Mouse (Mus musculus) hindbrain, embryonic 10.5 days (tissue): ENCODE measurements at regions not wholly inside any gene's neighbourhood (a gene's known extent, or its start where the extent isn't known, plus 50 kb on each side); places are given as distances from the start of the nearest gene placed in this dataset.
"Not testable (repeated sequence)": the region's sequence is repeated elsewhere in the genome, so short reads cannot be mapped to it uniquely, and the experiment has no call there.

Source experiments
- DNase-seq: peaks from one replicate; pipeline ENCODE4 v3.0.0-alpha.2; 2017; ENCODE audit warnings: low spot score
- H3K27ac ChIP-seq: fragments of 300-500 bp; sonication (generic); 2 replicates; pipeline ENCODE4 v1.5.1; 2016; ENCODE audit warnings: mild to moderate bottlenecking, moderate library complexity
- H3K27me3 ChIP-seq: fragments of 300-500 bp; sonication (generic); 2 replicates; pipeline ENCODE4 v1.6.1; 2016; ENCODE audit warnings: mild to moderate bottlenecking; ENCODE audit not compliant: poor library complexity, insufficient read depth, severe bottlenecking
- H3K36me3 ChIP-seq: fragments of 300-500 bp; sonication (generic); 2 replicates; pipeline ENCODE4 v1.6.1; 2016; ENCODE audit warnings: mild to moderate bottlenecking, moderate library complexity
- H3K4me1 ChIP-seq: fragments of 300-500 bp; sonication (generic); replicated peaks from 2 replicates; pipeline ENCODE4 v1.6.1; 2016; ENCODE audit warnings: mild to moderate bottlenecking
- H3K4me3 ChIP-seq: fragments of 300-500 bp; sonication (generic); 2 replicates; pipeline ENCODE4 v1.5.1; 2016; ENCODE audit warnings: mild to moderate bottlenecking, moderate library complexity
- H3K9me3 ChIP-seq: fragments of 300-500 bp; sonication (generic); 2 replicates; pipeline ENCODE4 v1.6.1; 2016; ENCODE audit warnings: mild to moderate bottlenecking, moderate library complexity
- WGBS: fragments of 180-500 bp; shearing (Covaris S2); methylation state at CpG from one replicate; pipeline ENCODE4 v1.1.7; 2016; 5-methylcytosine and 5-hydroxymethylcytosine counted together

DNA sequence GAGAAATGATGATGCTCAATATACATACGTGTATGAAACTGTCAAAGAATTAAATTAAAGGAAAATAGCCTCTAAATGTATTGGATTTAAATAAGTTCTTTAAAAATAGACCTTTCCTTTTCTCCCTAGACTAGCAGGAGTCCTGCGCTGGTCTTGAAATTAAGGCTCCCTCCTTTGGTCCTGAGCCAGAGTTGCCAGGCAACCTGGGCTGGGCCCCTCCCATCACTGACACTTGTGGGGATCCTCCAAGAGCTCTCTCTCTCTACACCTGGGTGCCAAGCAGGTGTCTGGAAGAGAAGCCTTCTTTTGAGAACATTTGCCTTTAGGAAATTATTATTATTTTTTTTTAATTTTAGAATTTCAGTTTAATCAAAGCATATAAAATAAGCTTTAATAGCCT lies 521.9 kb upstream of the BB014433 start:
- no peaks in the 10 kb centered on the region for H3K9me3 ChIP-seq
- H3K27me3 ChIP-seq = no peaks in the 10 kb centered on the region
- WGBS = 85% methylated on average over 2 of the region's 2 CpGs
- H3K4me1 ChIP-seq = no peaks in the 10 kb centered on the region
- no peak overlapping the region for H3K27ac ChIP-seq
- DNase-seq = no peak
- no peak overlapping the region for H3K4me3 ChIP-seq
- no peaks in the 10 kb centered on the region for H3K36me3 ChIP-seq

DNA sequence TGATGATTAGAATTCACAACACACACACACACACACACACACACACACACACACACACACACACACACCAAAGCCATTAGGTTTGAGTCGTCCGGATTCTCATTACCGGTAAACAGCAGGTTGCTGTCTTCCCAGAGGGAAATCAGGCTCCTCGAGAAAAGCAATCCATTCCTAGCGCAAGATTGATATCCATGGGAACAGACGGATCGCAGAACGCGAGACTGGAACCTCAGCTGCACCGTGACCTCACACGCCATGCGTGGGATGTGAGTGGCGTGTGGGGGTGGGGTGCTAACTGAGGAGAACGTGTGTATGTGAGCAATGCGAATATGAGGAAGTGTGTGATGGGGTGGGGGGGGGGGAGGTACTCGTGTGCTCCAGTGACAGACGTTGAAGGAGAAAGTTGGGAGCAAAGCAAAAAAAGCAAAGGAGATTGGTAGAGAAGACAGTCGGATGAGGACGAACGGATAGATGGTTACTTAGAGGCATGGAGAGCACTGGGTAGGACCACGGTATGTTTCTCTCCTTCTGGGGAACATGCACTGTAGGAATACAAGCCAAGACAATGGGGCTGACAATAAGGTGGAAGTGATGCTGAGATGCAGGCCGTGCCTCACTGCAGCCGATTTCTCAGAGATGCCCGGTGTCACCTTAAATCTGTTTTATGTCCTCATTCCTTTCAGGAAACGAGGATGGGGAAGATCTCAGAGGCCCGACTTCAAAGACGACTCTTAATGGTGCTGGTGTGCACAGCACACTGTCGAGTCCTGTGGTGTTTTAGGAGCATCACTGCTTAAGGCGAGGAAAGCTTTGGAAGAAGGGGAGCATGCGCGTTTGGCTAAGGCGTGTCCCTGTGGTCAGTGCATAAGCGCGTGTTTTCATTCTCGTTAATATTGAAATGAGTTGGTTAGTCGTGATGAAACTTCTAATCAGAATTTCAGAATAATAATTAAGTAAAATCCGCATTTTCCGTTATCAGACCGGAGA lies 516.7 kb upstream of the BB014433 start:
- 90% methylated on average over 39 of the region's 39 CpGs for WGBS
- H3K27ac ChIP-seq = no peak overlapping the region

DNA sequence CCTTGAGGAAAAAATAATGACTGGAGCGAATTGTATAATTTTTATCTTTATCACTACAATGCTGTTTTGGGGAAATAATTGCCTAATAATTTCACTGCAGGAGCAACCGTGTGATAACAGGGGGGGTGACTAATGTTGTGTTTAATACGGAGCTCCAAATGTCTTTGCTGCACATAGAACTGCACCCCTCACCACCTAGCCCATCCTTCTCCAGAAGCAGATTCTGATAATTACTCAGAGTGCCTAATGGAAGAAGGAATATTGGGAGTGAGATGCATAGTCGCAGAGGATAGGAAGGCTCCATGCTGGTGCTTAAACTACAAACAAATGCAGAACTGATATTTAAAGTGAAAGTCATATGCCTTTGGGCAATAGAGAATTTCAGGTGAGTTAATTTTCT lies 486.1 kb upstream of the BB014433 start:
- no peaks in the 10 kb centered on the region for H3K4me1 ChIP-seq
- H3K27me3 ChIP-seq = no peaks in the 10 kb centered on the region
- DNase-seq = no peak
- H3K36me3 ChIP-seq = no peaks in the 10 kb centered on the region
- no peak overlapping the region for H3K27ac ChIP-seq
- no peak overlapping the region for H3K4me3 ChIP-seq
- no peaks in the 10 kb centered on the region for H3K9me3 ChIP-seq
- 93% methylated on average over 4 of the region's 4 CpGs for WGBS

More for the DNA sequence above, 516.7 kb upstream of the BB014433 start:
- Histone ChIP-seq H3K36me3 (no peaks in the 10 kb centered on the region), H3K4me3 (no peak overlapping the region), H3K27me3 (no peaks in the 10 kb centered on the region), H3K9me3 (no peaks in the 10 kb centered on the region), H3K4me1 (no peaks in the 10 kb centered on the region)
- no peak for DNase-seq

DNA sequence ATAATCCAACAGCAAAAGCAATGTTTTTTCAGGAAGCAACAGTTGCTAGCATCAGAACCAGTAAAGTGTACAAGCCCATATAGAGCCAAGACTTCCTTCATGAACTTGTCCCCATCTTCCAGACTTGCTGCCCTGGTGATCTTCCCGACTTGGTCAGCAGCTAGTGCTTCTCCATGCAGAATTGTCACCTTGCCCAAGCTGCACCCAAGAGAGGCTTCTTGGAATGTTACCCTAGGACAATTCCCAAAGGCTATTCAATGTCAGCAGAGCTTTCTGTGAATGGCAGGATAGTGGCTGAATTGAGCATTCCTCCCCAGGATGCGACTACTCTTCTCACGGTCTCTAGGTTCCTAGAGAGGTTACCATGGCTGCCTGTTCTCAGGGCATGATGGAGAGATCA lies 479.6 kb upstream of the BB014433 start:
- Histone ChIP-seq H3K4me1 (no peaks in the 10 kb centered on the region), H3K36me3 (no peaks in the 10 kb centered on the region), H3K4me3 (no peak overlapping the region), H3K27ac (no peak overlapping the region), H3K9me3 (no peaks in the 10 kb centered on the region), H3K27me3 (no peaks in the 10 kb centered on the region)
- no peak for DNase-seq
- WGBS = 92% methylated on average over 3 of the region's 3 CpGs

DNA sequence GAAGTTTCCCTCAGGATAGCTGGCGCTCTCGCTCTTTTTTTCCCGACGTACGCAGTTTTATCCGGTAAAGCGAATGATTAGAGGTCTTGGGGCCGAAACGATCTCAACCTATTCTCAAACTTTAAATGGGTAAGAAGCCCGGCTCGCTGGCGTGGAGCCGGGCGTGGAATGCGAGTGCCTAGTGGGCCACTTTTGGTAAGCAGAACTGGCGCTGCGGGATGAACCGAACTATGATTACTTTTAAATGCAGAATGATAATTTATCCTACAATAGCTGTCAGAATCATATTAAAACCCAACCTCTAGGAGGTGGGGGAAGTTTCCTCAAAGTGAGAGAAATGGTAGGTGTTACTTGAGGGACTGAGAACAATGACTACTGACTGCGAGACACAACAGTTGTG lies 474.0 kb upstream of the BB014433 start:
- not testable (repeated sequence) for H3K4me1 ChIP-seq, H3K27ac ChIP-seq, H3K9me3 ChIP-seq, H3K4me3 ChIP-seq, H3K36me3 ChIP-seq, H3K27me3 ChIP-seq, DNase-seq
- WGBS = 65% methylated on average over 19 of the region's 19 CpGs

DNA sequence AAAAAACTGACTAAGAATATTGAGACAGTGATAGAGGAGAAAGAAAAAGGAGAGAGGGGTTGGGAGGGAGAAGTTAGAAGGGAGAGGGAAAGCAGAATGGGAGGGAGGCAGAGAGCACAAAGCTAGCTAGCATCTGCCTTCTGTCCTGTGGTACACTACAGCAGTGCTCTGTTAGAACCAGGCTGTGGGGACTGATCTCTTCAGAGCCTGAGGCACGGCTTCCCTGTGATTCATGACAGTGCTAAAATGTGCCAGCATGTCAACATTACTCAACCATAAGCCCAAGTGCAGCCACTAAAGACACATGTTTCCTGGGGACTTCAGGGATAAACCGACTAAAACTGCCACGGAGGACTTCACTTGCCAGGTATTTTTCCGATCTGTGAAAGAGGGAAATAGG lies 455.1 kb upstream of the BB014433 start:
- no peak overlapping the region for H3K4me3 ChIP-seq
- no peak for DNase-seq
- 87% methylated on average over 4 of the region's 4 CpGs for WGBS
- H3K4me1 ChIP-seq = no peaks in the 10 kb centered on the region
- no peaks in the 10 kb centered on the region for H3K36me3 ChIP-seq
- no peaks in the 10 kb centered on the region for H3K9me3 ChIP-seq
- H3K27ac ChIP-seq = no peak overlapping the region
- no peaks in the 10 kb centered on the region for H3K27me3 ChIP-seq

DNA sequence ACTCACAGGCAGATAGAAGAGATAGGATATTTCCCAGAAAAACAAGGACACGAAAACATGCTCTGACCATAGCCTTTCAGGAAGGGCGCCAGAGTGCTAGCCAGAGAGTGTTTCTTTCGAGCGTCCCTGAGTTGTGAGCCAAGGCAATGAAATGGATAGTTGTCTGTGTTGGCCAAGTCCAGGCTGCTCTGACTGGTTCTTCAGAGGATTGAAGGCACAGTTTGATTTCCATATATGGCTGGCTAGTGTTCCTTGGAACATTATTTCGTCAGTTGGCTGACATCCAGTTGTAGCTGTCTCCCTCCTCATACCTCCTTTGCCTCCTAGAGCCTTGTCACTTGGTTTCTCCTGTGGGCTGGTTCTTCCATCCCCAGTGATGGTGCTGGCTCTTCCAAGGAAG lies 451.7 kb upstream of the BB014433 start:
- H3K36me3 ChIP-seq = no peaks in the 10 kb centered on the region
- no peak for DNase-seq
- no peaks in the 10 kb centered on the region for H3K27me3 ChIP-seq
- no peak overlapping the region for H3K27ac ChIP-seq
- no peaks in the 10 kb centered on the region for H3K9me3 ChIP-seq
- no peak overlapping the region for H3K4me3 ChIP-seq
- H3K4me1 ChIP-seq = no peaks in the 10 kb centered on the region
- WGBS = 89% methylated on average over 5 of the region's 5 CpGs

DNA sequence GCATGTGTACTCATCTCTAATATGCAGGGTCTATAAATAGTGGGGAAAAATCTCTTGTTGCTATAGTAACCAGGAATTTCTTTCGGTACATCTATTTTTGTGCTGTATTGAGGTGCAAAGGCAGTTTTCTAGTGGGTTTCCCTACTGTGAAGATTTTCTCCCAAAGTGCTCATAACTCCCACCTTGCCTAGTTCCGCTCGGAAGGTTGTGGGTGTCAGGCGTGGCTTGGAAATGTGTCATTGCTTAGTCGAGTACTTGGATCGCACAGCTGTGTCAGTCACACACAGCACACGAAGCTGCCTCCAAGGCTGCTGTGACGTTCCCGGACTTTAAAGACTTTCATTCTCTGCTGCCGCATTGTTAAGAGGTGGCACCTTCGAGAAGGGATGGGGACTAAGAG lies 450.4 kb upstream of the BB014433 start:
- WGBS = 85% methylated on average over 11 of the region's 11 CpGs
- H3K4me3 ChIP-seq = no peak overlapping the region
- H3K36me3 ChIP-seq = no peaks in the 10 kb centered on the region
- DNase-seq = no peak
- no peaks in the 10 kb centered on the region for H3K9me3 ChIP-seq
- no peaks in the 10 kb centered on the region for H3K4me1 ChIP-seq
- no peak overlapping the region for H3K27ac ChIP-seq
- no peaks in the 10 kb centered on the region for H3K27me3 ChIP-seq

DNA sequence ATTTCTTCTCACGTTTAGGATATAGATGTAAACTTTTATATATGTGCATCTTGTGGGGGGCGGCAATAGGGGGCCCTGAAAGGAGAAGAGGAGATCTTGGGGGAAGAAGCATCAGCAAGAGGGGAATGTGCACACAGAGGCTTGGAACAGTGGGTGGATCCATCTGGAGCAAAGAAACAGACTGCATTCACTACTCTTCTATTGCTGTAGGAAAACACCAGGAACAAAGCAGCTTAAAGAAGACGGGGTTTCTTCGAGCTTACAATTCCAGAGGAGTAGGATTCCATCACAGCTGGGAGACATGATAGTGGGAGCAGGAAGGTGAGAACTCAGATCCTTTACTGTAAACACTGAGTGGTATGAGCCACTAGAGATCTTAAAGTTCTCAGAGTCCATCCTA lies 444.9 kb upstream of the BB014433 start:
- Histone ChIP-seq H3K4me3 (no peak overlapping the region), H3K27me3 (no peaks in the 10 kb centered on the region), H3K4me1 (no peaks in the 10 kb centered on the region), H3K36me3 (no peaks in the 10 kb centered on the region), H3K9me3 (no peaks in the 10 kb centered on the region), H3K27ac (no peak overlapping the region)
- 75% methylated on average over 4 of the region's 4 CpGs for WGBS
- no peak for DNase-seq

DNA sequence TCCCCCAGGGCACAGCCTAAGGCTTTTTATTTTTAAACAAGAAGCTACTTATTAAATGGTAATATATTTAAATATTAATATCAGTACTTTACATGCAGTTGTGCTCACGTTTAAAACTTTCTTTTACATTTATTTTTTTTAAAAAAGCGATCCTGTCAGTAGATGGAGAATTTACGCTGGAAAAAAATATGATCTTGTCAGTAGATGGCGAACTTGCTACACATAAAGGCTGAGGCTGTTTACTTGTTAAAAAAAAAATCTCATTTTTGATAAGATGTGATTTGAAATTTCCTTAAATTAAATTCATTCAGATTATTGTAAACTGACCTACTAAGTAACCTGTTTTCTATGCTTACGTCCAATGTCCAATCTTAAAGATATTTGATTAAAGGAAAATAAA lies 441.7 kb upstream of the BB014433 start:
- WGBS = 69% methylated on average over 5 of the region's 5 CpGs
- H3K27ac ChIP-seq = no peak overlapping the region
- DNase-seq = no peak

DNA sequence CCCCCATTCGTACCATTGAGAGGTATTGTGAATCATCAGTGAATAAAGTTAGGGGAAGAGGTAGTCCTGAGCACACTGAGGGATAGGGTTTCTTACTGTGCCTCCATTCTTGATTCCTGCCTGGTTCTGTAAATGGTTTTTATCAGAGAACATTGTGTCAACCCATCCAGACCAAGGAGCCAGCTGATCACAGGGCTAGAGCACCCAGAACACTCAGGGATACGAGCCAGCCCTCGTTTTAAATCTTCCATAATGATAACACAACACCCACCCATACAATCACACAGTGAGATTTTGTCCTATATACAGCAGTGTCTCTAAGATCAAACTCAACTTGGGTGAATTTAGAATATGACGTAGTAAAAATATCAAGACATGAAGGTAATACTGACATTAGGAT lies 424.7 kb upstream of the BB014433 start:
- H3K27me3 ChIP-seq = no peaks in the 10 kb centered on the region
- no peaks in the 10 kb centered on the region for H3K4me1 ChIP-seq
- WGBS = 87% methylated on average over 4 of the region's 4 CpGs
- H3K27ac ChIP-seq = no peak overlapping the region
- no peaks in the 10 kb centered on the region for H3K9me3 ChIP-seq
- DNase-seq = no peak
- H3K36me3 ChIP-seq = no peaks in the 10 kb centered on the region
- no peak overlapping the region for H3K4me3 ChIP-seq

More for the DNA sequence above, 441.7 kb upstream of the BB014433 start:
- Histone ChIP-seq H3K36me3 (no peaks in the 10 kb centered on the region), H3K4me1 (no peaks in the 10 kb centered on the region), H3K27me3 (no peaks in the 10 kb centered on the region), H3K4me3 (no peak overlapping the region), H3K9me3 (no peaks in the 10 kb centered on the region)

DNA sequence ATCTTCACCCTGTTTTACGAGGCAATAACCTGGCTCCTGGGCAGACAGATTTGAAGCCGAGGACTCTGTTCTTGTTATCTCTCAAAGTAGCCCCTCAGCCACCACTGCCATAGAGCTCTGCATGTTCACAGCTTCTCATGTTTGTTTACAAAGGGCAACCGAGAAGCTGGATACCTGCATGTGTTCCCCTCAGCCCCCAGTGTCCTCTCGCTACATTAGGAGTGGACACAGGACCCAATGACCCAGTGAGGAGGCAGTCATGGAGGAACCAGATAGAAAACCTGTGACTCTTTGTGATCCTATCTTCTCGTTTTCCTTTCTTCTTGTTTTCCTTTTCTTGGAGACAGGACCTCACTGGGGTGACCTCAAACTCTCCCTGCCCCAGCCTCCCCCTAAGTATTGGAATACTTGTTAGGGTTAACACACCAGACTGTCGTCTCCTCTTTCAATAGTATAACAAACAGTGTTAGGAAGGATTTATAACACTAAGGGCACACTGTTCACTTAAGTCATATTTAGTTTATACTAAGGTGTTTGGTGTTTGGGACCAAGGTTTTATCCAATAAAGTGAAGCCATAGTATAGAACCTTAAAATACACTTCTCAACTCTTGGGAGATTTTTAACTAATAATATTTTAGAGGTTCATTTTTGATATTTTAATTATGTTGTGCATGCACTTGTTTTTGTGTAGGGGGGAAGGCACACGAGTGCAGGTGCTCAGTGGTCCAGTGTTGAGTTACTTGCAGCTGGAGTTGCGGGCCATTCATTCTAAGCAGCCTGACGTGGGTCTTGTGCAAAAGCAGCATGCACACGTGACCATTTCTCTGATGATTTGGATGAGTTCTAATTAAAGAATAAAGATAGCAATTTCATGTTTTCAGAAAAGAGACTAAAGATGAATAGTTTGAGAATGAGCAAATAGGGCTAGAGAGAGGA lies 422.9 kb upstream of the BB014433 start:
- no peaks in the 10 kb centered on the region for H3K9me3 ChIP-seq
- H3K36me3 ChIP-seq = no peaks in the 10 kb centered on the region
- H3K4me1 ChIP-seq = no peaks in the 10 kb centered on the region
- DNase-seq = no peak
- H3K4me3 ChIP-seq = no peak overlapping the region
- 78% methylated on average over 10 of the region's 10 CpGs for WGBS
- no peak overlapping the region for H3K27ac ChIP-seq
- H3K27me3 ChIP-seq = no peaks in the 10 kb centered on the region

DNA sequence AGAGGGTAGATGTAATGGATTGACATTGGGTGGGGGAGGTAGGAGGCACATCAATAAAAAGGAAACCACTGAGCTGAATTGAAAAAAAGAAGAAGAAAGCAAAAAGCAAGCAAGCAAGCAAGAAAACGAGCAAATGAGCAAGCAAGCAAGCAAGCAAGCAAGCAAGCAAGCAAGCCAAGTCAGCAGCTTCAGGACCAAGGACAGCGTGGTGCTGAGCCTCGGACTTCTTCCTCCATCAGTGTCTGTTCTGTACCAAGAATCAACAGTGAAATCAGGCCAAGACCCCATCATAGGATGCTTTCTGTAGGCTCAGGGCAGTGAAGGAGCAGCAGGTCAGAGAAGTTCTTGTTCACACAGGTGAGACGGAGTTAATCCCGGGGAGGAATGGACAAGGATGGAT lies 392.7 kb upstream of the BB014433 start:
- DNase-seq = peak; percentile 59
- Histone ChIP-seq H3K36me3 (no peaks in the 10 kb centered on the region), H3K4me1 (no peaks in the 10 kb centered on the region), H3K27me3 (no peaks in the 10 kb centered on the region), H3K27ac (no peak overlapping the region), H3K9me3 (no peaks in the 10 kb centered on the region), H3K4me3 (no peak overlapping the region)
- 53% methylated on average over 5 of the region's 5 CpGs for WGBS
